In genomic region chr15:80997077-80997476, GRCm38 (mm10) we compare ENCODE assay signal across 9 mouse cellular contexts.
"Had no signal": no experiment of that assay in that cellular context is flagged by ENCODE, and none has a peak within 500 bp of the region (broad histone marks: within the 10 kb centered on the region; RNA-seq: fewer than 3 reads in every experiment).

No protein-coding gene starts in this region.

- H3K36me3 ChIP-seq: kidney, embryonic 15.5 days; limb, embryonic 15.5 days; midbrain, embryonic 13.5 days had no signal

- H3K4me2 ChIP-seq: kidney, embryonic 15.5 days; limb, embryonic 15.5 days; midbrain, embryonic 13.5 days had no signal

- ATAC-seq: hindbrain, postnatal 0 days; midbrain, embryonic 13.5 days had no signal

- H3K27ac ChIP-seq: hindbrain, postnatal 0 days; kidney, embryonic 15.5 days; limb, embryonic 15.5 days; midbrain, embryonic 13.5 days had no signal

- H3K9ac ChIP-seq: kidney, embryonic 15.5 days; limb, embryonic 15.5 days; midbrain, embryonic 13.5 days had no signal

- H3K4me3 ChIP-seq: kidney, embryonic 15.5 days; limb, embryonic 15.5 days; midbrain, embryonic 13.5 days had no signal

- DNase-seq: kidney, adult 2 months; kidney, postnatal 14 days; layer of hippocampus, adult 9-11 months; layer of hippocampus, postnatal 36 days; lung, adult 2 months had no signal

- H3K9me3 ChIP-seq: kidney, embryonic 15.5 days; limb, embryonic 15.5 days; midbrain, embryonic 13.5 days had no signal

- H3K4me1 ChIP-seq: limb, embryonic 15.5 days; midbrain, embryonic 13.5 days had no signal

- H3K27me3 ChIP-seq: kidney, embryonic 15.5 days; limb, embryonic 15.5 days; midbrain, embryonic 13.5 days had no signal
